Mouse (Mus musculus) E14TG2a.4 (cell line): ENCODE data around the gene Mtcl1.

Experiments
- CTCF ChIP-seq: conservative IDR thresholded peaks from 2 replicates; pipeline ENCODE4 v1.5.1; 2014; ENCODE audit warnings: low read length
- POU5F1 ChIP-seq: IDR thresholded peaks from 2 replicates; pipeline ENCODE4 v1.6.1; 2014; ENCODE audit warnings: low read length, borderline replicate concordance

GRCm38 (mm10) chr17:66326552-66327045 is 123.0 kb downstream of the Mtcl1 start:
- TF ChIP-seq CTCF, result peak; percentile 68
- TF ChIP-seq POU5F1, result no peak
